Mouse (Mus musculus) midbrain, embryonic 10.5 days (tissue): Measurements from ENCODE around the gene Nrd1. TPM values are rescaled to one million over a fixed set of nuclear protein-coding genes. Genes with fewer than 3 reads are reported as not detected.

Source experiments
- DNase-seq: peaks from one replicate; pipeline ENCODE4 v3.0.0-alpha.2; 2017; ENCODE audit warnings: low spot score
- H3K27ac ChIP-seq: fragments of 300-500 bp; sonication (generic); replicated peaks from 2 replicates; pipeline ENCODE4 v1.5.1; 2016; ENCODE audit warnings: mild to moderate bottlenecking
- H3K27me3 ChIP-seq: fragments of 300-500 bp; sonication (generic); 2 replicates; pipeline ENCODE4 v1.6.1; 2016; ENCODE audit warnings: low read depth, mild to moderate bottlenecking; ENCODE audit not compliant: poor library complexity, severe bottlenecking
- H3K36me3 ChIP-seq: fragments of 300-500 bp; sonication (generic); 2 replicates; pipeline ENCODE4 v1.6.1; 2016; ENCODE audit warnings: mild to moderate bottlenecking, moderate library complexity
- H3K4me1 ChIP-seq: fragments of 300-500 bp; sonication (generic); 2 replicates; pipeline ENCODE4 v1.6.1; 2016
- H3K4me3 ChIP-seq: fragments of 300-500 bp; sonication (generic); 2 replicates; pipeline ENCODE4 v1.5.1; 2016; ENCODE audit warnings: mild to moderate bottlenecking, moderate library complexity
- H3K9me3 ChIP-seq: fragments of 300-500 bp; sonication (generic); replicated peaks from 2 replicates; pipeline ENCODE4 v1.6.1; 2016; ENCODE audit warnings: mild to moderate bottlenecking
- WGBS: fragments of 180-500 bp; shearing (Covaris S2); methylation state at CpG from one replicate; pipeline ENCODE4 v1.1.7; 2016; 5-methylcytosine and 5-hydroxymethylcytosine counted together
- polyA plus RNA-seq: library from polyadenylated mRNA; unstranded; fragments of >200 nt; fragmentation: Nextera tagmentation; extraction: Ambion mirVana; gene quantifications from 2 replicates; pipeline ENCODE4 v1.2.1, GENCODE M21; 2016

Gene Nrd1
- polyA plus RNA-seq, 1 experiment from 2014 or later = 68.3 TPM

DNA sequence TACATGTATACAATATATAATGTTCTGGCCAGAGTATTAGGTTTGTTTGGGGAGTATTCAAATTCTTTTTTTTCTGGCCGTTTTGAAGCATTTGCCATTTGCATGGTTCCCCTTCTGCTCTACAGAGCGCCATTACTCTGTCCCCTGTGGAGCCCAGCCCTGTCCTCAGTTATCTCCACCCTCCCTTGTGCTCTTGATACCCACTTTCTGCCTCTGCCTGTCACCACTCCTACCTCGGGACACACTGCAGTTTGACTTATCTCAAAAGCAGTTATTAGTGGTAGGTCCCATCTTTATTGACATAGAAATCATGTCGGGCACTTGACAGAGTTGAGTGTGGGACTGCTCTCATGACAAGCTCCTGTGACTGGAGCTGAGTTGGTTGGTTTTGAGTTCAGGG lies 42.3 kb downstream of the Nrd1 start:
- no peaks in the 10 kb centered on the region for H3K27me3 ChIP-seq
- H3K36me3 ChIP-seq = peaks cover 97% of the 10 kb centered on the region
- no peaks in the 10 kb centered on the region; the same call in 1 of the 2 replicates for H3K9me3 ChIP-seq
- no peak overlapping the region for H3K27ac ChIP-seq
- no peaks in the 10 kb centered on the region for H3K4me1 ChIP-seq
- DNase-seq = no peak
- no peak overlapping the region for H3K4me3 ChIP-seq
- 85% methylated on average over 4 of the region's 4 CpGs for WGBS

- Histone ChIP-seq H3K27me3 (no peaks in the 10 kb centered on the region), H3K9me3 (no peaks in the 10 kb centered on the region; the same call in 1 of the 2 replicates), H3K36me3 (peaks cover 97% of the 10 kb centered on the region), H3K4me3 (no peak overlapping the region), H3K27ac (no peak overlapping the region), H3K4me1 (no peaks in the 10 kb centered on the region)
- WGBS = 93% methylated on average over 5 of the region's 5 CpGs
- DNase-seq = no peak
Measured at GRCm38 (mm10) chr4:109043294-109043693, 42.8 kb downstream of the Nrd1 start.

DNA sequence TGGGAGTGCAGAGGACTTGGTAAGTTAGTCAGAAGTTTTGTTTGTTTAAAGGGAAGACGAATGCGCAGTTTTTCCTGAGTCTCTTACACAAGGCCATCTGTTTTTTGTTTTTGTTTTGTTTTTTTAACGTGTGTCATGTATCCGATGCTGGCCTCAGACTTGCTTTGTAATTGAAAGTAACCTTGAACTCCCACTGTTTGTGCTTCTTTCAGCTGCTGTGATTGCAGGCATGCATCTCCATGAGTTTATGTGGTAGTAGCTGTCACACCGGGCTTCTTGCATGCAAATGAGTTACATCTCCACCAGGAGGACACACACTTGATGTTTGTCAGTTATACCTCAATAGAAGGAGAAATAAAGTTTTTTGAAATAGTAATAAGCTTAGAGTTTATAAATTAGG lies 43.3 kb downstream of the Nrd1 start:
- 86% methylated on average over 5 of the region's 5 CpGs for WGBS
- peaks cover 96% of the 10 kb centered on the region for H3K36me3 ChIP-seq
- no peak for DNase-seq
- H3K4me1 ChIP-seq = no peaks in the 10 kb centered on the region
- H3K9me3 ChIP-seq = no peaks in the 10 kb centered on the region; the same call in 1 of the 2 replicates
- no peaks in the 10 kb centered on the region for H3K27me3 ChIP-seq
- H3K27ac ChIP-seq = no peak overlapping the region
- H3K4me3 ChIP-seq = no peak overlapping the region

GRCm38 (mm10) chr4:109048258-109048657 lies 47.8 kb downstream of the Nrd1 start:
- Histone ChIP-seq H3K9me3 (no peaks in the 10 kb centered on the region), H3K4me1 (peaks cover 10% of the 10 kb centered on the region; the same call in 1 of the 2 replicates), H3K4me3 (no peak overlapping the region), H3K27ac (no peak overlapping the region), H3K27me3 (no peaks in the 10 kb centered on the region), H3K36me3 (peaks cover 93% of the 10 kb centered on the region)
- WGBS = 87% methylated on average over 4 of the region's 4 CpGs
- DNase-seq = no peak

GRCm38 (mm10) chr4:109052282-109052681 lies 51.8 kb downstream of the Nrd1 start:
- Histone ChIP-seq H3K4me1 (peaks cover 10% of the 10 kb centered on the region; the same call in 1 of the 2 replicates), H3K4me3 (no peak overlapping the region), H3K27me3 (no peaks in the 10 kb centered on the region), H3K9me3 (no peaks in the 10 kb centered on the region), H3K27ac (peak overlapping the region; percentile 13; the same call in 1 of the 2 replicates), H3K36me3 (peaks cover 93% of the 10 kb centered on the region)
- 71% methylated on average over 1 of the region's 1 CpGs for WGBS
- no peak for DNase-seq

DNA sequence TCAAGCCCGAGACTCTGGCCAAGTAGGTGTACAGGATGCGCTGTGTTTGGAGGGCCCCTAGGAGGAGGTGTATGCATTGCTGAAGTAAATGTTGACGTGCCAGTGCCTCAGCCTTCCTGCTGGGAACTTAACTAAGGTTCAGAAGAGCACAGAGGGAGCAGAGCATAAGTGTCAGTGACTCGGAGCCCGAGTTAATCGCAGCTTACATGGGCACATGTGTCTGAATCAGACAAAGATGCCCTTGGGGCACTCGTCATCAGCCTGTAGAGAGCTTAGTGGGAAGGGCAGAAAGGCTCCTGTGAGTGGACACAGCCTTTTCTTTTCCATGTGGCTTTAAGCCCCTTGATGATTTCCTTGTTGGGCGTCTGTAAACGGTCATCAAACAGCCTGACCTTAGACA lies 53.5 kb downstream of the Nrd1 start:
- Histone ChIP-seq H3K27ac (no peak overlapping the region), H3K27me3 (no peaks in the 10 kb centered on the region), H3K4me3 (no peak overlapping the region), H3K9me3 (no peaks in the 10 kb centered on the region), H3K4me1 (peaks cover 10% of the 10 kb centered on the region; the same call in 1 of the 2 replicates), H3K36me3 (peaks cover 94% of the 10 kb centered on the region)
- 78% methylated on average over 9 of the region's 9 CpGs for WGBS
- DNase-seq = no peak

GRCm38 (mm10) chr4:109056351-109056750 lies 55.9 kb downstream of the Nrd1 start:
- Histone ChIP-seq H3K27ac (no peak overlapping the region), H3K36me3 (peaks cover 94% of the 10 kb centered on the region), H3K4me3 (no peak overlapping the region), H3K27me3 (no peaks in the 10 kb centered on the region), H3K9me3 (no peaks in the 10 kb centered on the region), H3K4me1 (0 out of 2 replicates have a peak, but pooled peaks cover 3% of the 10 kb centered on the region)
- 88% methylated on average over 7 of the region's 7 CpGs for WGBS
- no peak for DNase-seq

DNA sequence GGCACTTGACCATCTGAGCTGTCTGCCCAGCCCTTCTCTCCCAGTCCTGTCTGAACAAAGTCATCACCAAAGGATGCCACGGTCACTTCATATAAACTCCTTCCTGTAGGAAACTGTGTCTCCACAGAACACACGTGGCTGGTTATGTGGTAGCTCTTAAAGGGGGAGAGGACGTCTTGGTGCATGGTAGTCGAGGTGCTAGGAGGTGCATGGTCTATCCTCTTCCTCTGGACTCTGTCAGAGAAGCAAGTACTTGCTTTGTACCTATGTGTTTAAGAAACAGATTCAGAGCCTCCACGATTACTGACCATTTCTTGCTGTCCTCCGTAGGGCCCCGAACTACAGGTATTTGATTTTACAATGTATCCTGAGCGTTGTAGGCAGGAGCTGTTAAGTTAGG lies 57.2 kb downstream of the Nrd1 start:
- H3K4me1 ChIP-seq = no peaks in the 10 kb centered on the region
- H3K9me3 ChIP-seq = no peaks in the 10 kb centered on the region
- H3K36me3 ChIP-seq = peaks cover 94% of the 10 kb centered on the region
- H3K27me3 ChIP-seq = no peaks in the 10 kb centered on the region
- DNase-seq = no peak
- no peak overlapping the region for H3K27ac ChIP-seq
- no peak overlapping the region for H3K4me3 ChIP-seq
- WGBS = 95% methylated on average over 8 of the region's 8 CpGs

DNA sequence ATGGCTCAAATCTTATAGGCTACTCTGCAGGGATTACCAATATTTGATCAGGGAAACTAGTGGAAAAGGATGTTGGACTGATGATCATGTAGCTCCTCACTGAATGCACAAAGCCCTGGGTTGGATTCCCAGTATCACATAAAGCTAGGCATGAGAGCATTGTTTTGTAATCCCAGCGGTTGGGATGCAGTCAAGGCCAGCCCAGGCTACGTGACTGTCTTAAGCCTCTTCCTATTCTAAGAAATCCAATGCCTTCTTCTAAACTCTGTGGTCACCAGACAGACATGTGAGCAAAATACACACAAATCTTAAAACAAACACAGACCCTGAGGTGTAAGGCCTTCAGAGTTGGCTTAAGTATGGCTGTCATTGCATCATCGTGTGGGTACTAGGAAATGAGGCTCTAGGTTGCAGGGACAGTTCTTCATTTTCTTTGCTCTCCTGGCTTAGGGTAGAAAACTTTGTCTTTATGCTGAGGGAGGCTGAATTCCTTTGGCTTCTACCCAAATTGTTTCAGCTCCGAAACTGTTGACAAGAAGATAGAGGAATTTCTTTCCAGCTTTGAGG lies 58.9 kb downstream of the Nrd1 start:
- no peak for DNase-seq
- Histone ChIP-seq H3K36me3 (peaks cover 98% of the 10 kb centered on the region), H3K9me3 (no peaks in the 10 kb centered on the region), H3K4me1 (no peaks in the 10 kb centered on the region), H3K4me3 (no peak overlapping the region), H3K27me3 (no peaks in the 10 kb centered on the region), H3K27ac (no peak overlapping the region)
- WGBS = 95% methylated on average over 4 of the region's 4 CpGs

DNA sequence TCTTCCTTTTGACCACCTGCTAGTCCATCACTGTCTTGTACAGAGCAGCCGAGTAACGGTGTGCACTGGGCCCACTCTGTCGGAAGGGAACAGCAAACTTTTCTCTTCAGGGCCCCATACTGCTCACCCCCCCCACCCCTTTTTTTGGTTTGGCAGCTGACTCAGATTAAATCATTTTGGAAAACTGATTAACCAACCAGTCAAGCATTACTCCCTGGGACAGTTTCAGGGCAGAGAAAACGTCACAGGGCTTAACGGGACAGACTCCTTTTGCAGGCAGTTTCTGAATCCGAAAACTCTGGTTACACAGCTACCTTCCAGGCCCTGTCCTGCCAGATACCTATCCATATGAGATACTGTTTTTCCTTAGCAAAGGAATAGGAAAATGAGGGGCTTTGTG lies 64.5 kb downstream of the Nrd1 start:
- 89% methylated on average over 6 of the region's 6 CpGs for WGBS
- no peaks in the 10 kb centered on the region for H3K4me1 ChIP-seq
- no peak overlapping the region for H3K27ac ChIP-seq
- no peak overlapping the region for H3K4me3 ChIP-seq
- DNase-seq = no peak
- peaks cover 95% of the 10 kb centered on the region for H3K36me3 ChIP-seq
- H3K27me3 ChIP-seq = no peaks in the 10 kb centered on the region
- H3K9me3 ChIP-seq = no peaks in the 10 kb centered on the region

DNA sequence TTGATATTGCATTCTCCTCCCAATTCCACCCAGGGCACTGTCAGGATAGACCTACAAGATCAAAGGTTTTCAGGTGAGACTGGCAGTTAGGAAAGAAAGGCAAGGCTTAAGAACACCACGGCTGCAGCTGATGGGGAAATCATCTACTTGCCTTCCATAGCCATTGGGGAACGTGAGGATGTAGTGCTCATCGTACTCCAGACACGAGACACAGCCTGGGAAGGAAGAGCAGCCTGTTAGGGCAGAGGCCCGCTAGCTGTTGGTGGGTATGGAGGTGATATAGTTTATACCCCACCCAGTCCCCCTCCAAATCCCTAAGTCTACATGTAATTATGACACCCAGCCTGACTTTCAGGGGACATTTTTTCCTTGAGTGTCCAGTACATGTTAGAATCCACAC lies 65.3 kb downstream of the Nrd1 start:
- no peaks in the 10 kb centered on the region for H3K27me3 ChIP-seq
- 95% methylated on average over 5 of the region's 5 CpGs for WGBS
- H3K9me3 ChIP-seq = no peaks in the 10 kb centered on the region
- DNase-seq = no peak
- peaks cover 93% of the 10 kb centered on the region for H3K36me3 ChIP-seq
- H3K4me1 ChIP-seq = no peaks in the 10 kb centered on the region
- H3K27ac ChIP-seq = no peak overlapping the region
- H3K4me3 ChIP-seq = no peak overlapping the region

- Histone ChIP-seq H3K4me3 (no peak overlapping the region), H3K27ac (no peak overlapping the region), H3K27me3 (no peaks in the 10 kb centered on the region), H3K9me3 (no peaks in the 10 kb centered on the region), H3K4me1 (no peaks in the 10 kb centered on the region), H3K36me3 (peaks cover 39% of the 10 kb centered on the region)
- no peak for DNase-seq
- 94% methylated on average over 6 of the region's 6 CpGs for WGBS
Measured at GRCm38 (mm10) chr4:109072891-109073290, 72.4 kb downstream of the Nrd1 start.

- Histone ChIP-seq H3K27ac (no peak overlapping the region), H3K4me1 (no peaks in the 10 kb centered on the region), H3K27me3 (no peaks in the 10 kb centered on the region), H3K9me3 (no peaks in the 10 kb centered on the region), H3K4me3 (no peak overlapping the region), H3K36me3 (peaks cover 37% of the 10 kb centered on the region)
- 87% methylated on average over 3 of the region's 3 CpGs for WGBS
- DNase-seq = no peak
Measured at GRCm38 (mm10) chr4:109073296-109073695, 72.8 kb downstream of the Nrd1 start.

DNA sequence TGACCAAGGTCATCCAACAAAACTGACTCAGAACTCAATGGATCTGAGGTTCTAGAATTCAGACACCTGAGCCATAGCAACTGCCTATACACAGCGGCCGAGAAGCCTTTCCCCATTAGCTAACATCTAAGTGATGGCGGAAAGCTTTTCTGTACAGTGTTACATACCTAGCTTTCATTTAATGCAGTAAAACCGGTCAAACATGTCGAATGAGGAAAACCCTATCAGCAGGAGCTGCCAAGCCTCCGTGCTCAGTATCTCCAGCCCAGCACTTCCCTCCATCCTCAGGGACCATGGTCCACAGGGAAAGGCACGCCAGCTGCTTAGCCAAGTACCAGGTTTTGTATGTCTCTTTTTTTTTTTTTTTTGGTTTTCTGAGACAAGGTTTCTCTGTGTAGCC lies 78.5 kb downstream of the Nrd1 start:
- H3K4me1 ChIP-seq = no peaks in the 10 kb centered on the region
- H3K27ac ChIP-seq = no peak overlapping the region
- WGBS = 91% methylated on average over 7 of the region's 7 CpGs
- H3K4me3 ChIP-seq = no peak overlapping the region
- H3K27me3 ChIP-seq = no peaks in the 10 kb centered on the region
- no peaks in the 10 kb centered on the region for H3K9me3 ChIP-seq
- peaks cover 38% of the 10 kb centered on the region for H3K36me3 ChIP-seq
- DNase-seq = no peak
